Comparison of ENCODE assay signal across 23 mouse cellular contexts in the genomic region with DNA sequence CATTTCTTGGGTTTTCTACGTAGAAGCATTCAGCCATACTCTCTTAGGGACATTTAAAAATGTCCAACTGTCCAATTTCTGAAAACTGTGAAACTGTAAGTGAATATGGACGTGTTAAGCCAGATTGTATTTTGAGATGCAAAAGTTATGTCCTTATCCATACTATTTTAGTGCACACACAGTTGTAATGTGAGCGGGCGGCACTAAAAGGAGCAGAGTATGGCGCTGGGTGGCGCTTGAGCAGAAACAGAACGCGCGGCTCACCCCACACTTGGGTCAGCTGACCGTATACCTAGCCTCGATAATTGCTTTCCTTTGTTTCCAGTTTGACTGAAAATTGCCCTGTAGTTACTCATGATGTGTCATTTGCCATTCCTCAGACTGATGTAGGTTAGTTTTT. TPM values are rescaled to one million over a fixed set of nuclear protein-coding genes. Genes with fewer than 3 reads are reported as not detected.
"Had no signal": no experiment of that assay in that cellular context is flagged by ENCODE, and none has a peak within 500 bp of the region (broad histone marks: within the 10 kb centered on the region; RNA-seq: fewer than 3 reads in every experiment).

No protein-coding gene starts in this region.

- H3K4me2 ChIP-seq: kidney, embryonic 15.5 days; limb, embryonic 12.5 days; limb, embryonic 15.5 days; liver, embryonic 11.5 days; lung, embryonic 14.5 days; midbrain, embryonic 12.5 days; midbrain, embryonic 15.5 days; neural tube, embryonic 13.5 days had no signal

- H3K4me3 ChIP-seq: kidney, embryonic 15.5 days; left cerebral cortex, adult 2 months; limb, embryonic 12.5 days; limb, embryonic 15.5 days; midbrain, embryonic 12.5 days; midbrain, embryonic 15.5 days; neural tube, embryonic 13.5 days had no signal

- H3K36me3 ChIP-seq: kidney, embryonic 15.5 days; limb, embryonic 12.5 days; limb, embryonic 15.5 days; midbrain, embryonic 12.5 days; midbrain, embryonic 15.5 days; neural tube, embryonic 13.5 days had no signal

- H3K9me3 ChIP-seq: kidney, embryonic 15.5 days; limb, embryonic 12.5 days; limb, embryonic 15.5 days; midbrain, embryonic 12.5 days; midbrain, embryonic 15.5 days; neural tube, embryonic 13.5 days had no signal

- DNase-seq: kidney, adult 11 months; kidney, adult 8-10 months; kidney, postnatal 10 days; kidney, postnatal 36 days; layer of hippocampus, postnatal 36 days; liver, postnatal 0 days; lung, embryonic 14.5 days; thymus, postnatal 25 days had no signal

- ATAC-seq: liver, postnatal 0 days; lung, postnatal 0 days; midbrain, embryonic 15.5 days had no signal

- H3K4me1 ChIP-seq: kidney, embryonic 15.5 days; limb, embryonic 12.5 days; limb, embryonic 15.5 days; midbrain, embryonic 12.5 days; midbrain, embryonic 15.5 days; neural tube, embryonic 13.5 days had no signal

- H3K27ac ChIP-seq: kidney, embryonic 15.5 days; left cerebral cortex, adult 2 months; limb, embryonic 12.5 days; limb, embryonic 15.5 days; liver, embryonic 14.5 days; macrophage; midbrain, embryonic 12.5 days; midbrain, embryonic 15.5 days; neural tube, embryonic 13.5 days; stomach, postnatal 0 days had no signal

- H3K9ac ChIP-seq: kidney, embryonic 15.5 days; limb, embryonic 12.5 days; limb, embryonic 15.5 days; liver, embryonic 14.5 days; liver, postnatal 0 days; lung, embryonic 14.5 days; midbrain, embryonic 12.5 days; midbrain, embryonic 15.5 days; neural tube, embryonic 13.5 days had no signal

- H3K27me3 ChIP-seq: kidney, embryonic 15.5 days; limb, embryonic 12.5 days; limb, embryonic 15.5 days; midbrain, embryonic 12.5 days; midbrain, embryonic 15.5 days; neural tube, embryonic 13.5 days had no signal

RNA-seq across cellular contexts. Expression of a gene that starts 42.5 kb away (rescaled TPM):
- polyA plus RNA-seq: intestine, embryonic 14.5 days; kidney, embryonic 15.5 days; limb, embryonic 12.5 days; limb, embryonic 15.5 days; liver, embryonic 11.5 days; liver, embryonic 14.5 days; liver, postnatal 0 days; lung, embryonic 14.5 days; lung, postnatal 0 days; macrophage; midbrain, embryonic 12.5 days; midbrain, embryonic 15.5 days; neural tube, embryonic 13.5 days; stomach, embryonic 14.5 days; stomach, postnatal 0 days; thymus, postnatal 0 days had no signal

RNA-seq across cellular contexts. Expression of a gene that starts 48.9 kb away (rescaled TPM):
- polyA plus RNA-seq: intestine, embryonic 14.5 days; kidney, embryonic 15.5 days; limb, embryonic 12.5 days; limb, embryonic 15.5 days; liver, embryonic 11.5 days; liver, embryonic 14.5 days; liver, postnatal 0 days; lung, embryonic 14.5 days; macrophage; midbrain, embryonic 12.5 days; midbrain, embryonic 15.5 days; neural tube, embryonic 13.5 days; stomach, embryonic 14.5 days; stomach, postnatal 0 days; thymus, postnatal 0 days had no signal
